Mouse (Mus musculus) midbrain, postnatal 0 days (tissue): ENCODE measurements at regions not wholly inside any gene's neighbourhood (a gene's known extent, or its start where the extent isn't known, plus 50 kb on each side); places are given as distances from the start of the nearest gene placed in this dataset.
A peak's percentile ranks its signal among the peaks of the same experiment; 100 is the strongest.

Source experiments
- ATAC-seq: fragments of 200-750 bp; cut with Nextera tagmentation; 2 replicates; pipeline ENCODE4 v1.8.0; 2017; ENCODE audit warnings: moderate number of reproducible peaks, mild to moderate bottlenecking, moderate TSS enrichment, moderate library complexity; ENCODE audit not compliant: low FRiP score
- DNase-seq: peaks from one replicate; pipeline ENCODE4 v3.0.0-alpha.2; 2015; ENCODE audit warnings: low spot score
- H3K27ac ChIP-seq: fragments of 300-500 bp; sonication (generic); 2 replicates; pipeline ENCODE4 v1.5.1; 2014; ENCODE audit warnings: low read depth, mild to moderate bottlenecking, low read length, mixed read lengths
- H3K27me3 ChIP-seq: fragments of 300-500 bp; sonication (generic); 2 replicates; pipeline ENCODE4 v1.6.1; 2014; ENCODE audit warnings: low read length, control low read depth, mixed read lengths; ENCODE audit not compliant: insufficient read depth
- H3K36me3 ChIP-seq: fragments of 300-500 bp; sonication (generic); 2 replicates; pipeline ENCODE4 v1.6.1; 2014; ENCODE audit warnings: low read length, control low read depth, mixed read lengths; ENCODE audit not compliant: insufficient read depth
- H3K4me1 ChIP-seq: fragments of 300-500 bp; sonication (generic); 2 replicates; pipeline ENCODE4 v1.6.1; 2014; ENCODE audit warnings: mild to moderate bottlenecking, control low read depth, antibody characterized with exemption, low read length, mixed read lengths; ENCODE audit not compliant: insufficient read depth
- H3K4me2 ChIP-seq: fragments of 300-500 bp; sonication (generic); 2 replicates; pipeline ENCODE4 v1.6.1; 2014; ENCODE audit warnings: low read depth, mild to moderate bottlenecking, low read length, mixed read lengths; ENCODE audit not compliant: poor library complexity, severe bottlenecking
- H3K4me3 ChIP-seq: fragments of 300-500 bp; sonication (generic); 2 replicates; pipeline ENCODE4 v1.5.1; 2014; ENCODE audit warnings: low read depth, mild to moderate bottlenecking, low read length, moderate library complexity
- H3K9ac ChIP-seq: fragments of 300-500 bp; sonication (generic); replicated peaks from 2 replicates; pipeline ENCODE4 v1.6.1; 2014; ENCODE audit warnings: mild to moderate bottlenecking, low read length, moderate library complexity, mixed read lengths; ENCODE audit not compliant: poor library complexity, severe bottlenecking
- H3K9me3 ChIP-seq: fragments of 300-500 bp; sonication (generic); 2 replicates; pipeline ENCODE4 v1.6.1; 2016; ENCODE audit warnings: low read length, control low read depth
- CTCF ChIP-seq: IDR thresholded peaks from 2 replicates; pipeline ENCODE4 v1.5.1; 2016; ENCODE audit warnings: antibody characterized with exemption, mild to moderate bottlenecking
- WGBS: fragments of 180-500 bp; shearing (Covaris S2); extraction: QIAGEN DNeasy Blood & Tissue Kit; methylation state at CpG from one replicate; pipeline ENCODE4 v1.1.7; 2014; 5-methylcytosine and 5-hydroxymethylcytosine counted together

GRCm38 (mm10) chr3:148602730-148603255, 387.6 kb downstream of the Adgrl2 start:
- H3K36me3 ChIP-seq: no peaks in the 10 kb centered on the region
- H3K27ac ChIP-seq: no peak overlapping the region
- H3K4me2 ChIP-seq: no peak overlapping the region
- ATAC-seq (no peak), DNase-seq (peak; percentile 14)
- WGBS: 85% methylated on average over 5 of the region's 5 CpGs
- no peaks in the 10 kb centered on the region for H3K27me3 ChIP-seq
- H3K9ac ChIP-seq: no peak overlapping the region
- no peak for TF ChIP-seq CTCF
- H3K4me1 ChIP-seq: no peaks in the 10 kb centered on the region
- H3K9me3 ChIP-seq: no peaks in the 10 kb centered on the region
- H3K4me3 ChIP-seq: no peak overlapping the region

DNA sequence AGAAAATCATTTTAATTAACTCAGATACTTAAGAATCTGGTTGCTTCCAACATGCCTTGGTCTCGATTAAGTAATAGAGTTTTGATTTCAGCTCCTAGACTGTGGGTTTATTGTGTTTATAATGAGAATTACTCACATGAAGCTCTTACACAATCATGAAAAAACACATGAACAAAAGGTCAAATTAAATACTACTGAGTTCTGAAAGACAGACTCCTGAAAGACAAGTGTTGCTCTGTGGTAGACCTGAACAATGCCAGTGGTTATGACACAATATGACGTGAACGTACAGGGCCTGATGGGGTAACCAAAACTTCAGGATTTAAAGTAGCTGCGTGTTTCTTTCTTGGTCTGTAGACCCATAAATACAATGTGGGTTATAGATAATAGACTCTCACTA, 394.8 kb downstream of the Adgrl2 start:
- Histone ChIP-seq H3K4me3 (no peak overlapping the region), H3K9ac (no peak overlapping the region), H3K27ac (no peak overlapping the region), H3K9me3 (no peaks in the 10 kb centered on the region), H3K4me2 (no peak overlapping the region), H3K27me3 (no peaks in the 10 kb centered on the region), H3K36me3 (no peaks in the 10 kb centered on the region), H3K4me1 (no peaks in the 10 kb centered on the region)
- DNase-seq (no peak), ATAC-seq (no peak)
- 88% methylated on average over 4 of the region's 4 CpGs for WGBS
- no peak for TF ChIP-seq CTCF

GRCm38 (mm10) chr3:148589556-148589955, 400.8 kb downstream of the Adgrl2 start:
- H3K4me1 ChIP-seq: no peaks in the 10 kb centered on the region
- WGBS: 32% methylated on average over 2 of the region's 2 CpGs
- no peak overlapping the region for H3K27ac ChIP-seq
- H3K9ac ChIP-seq: no peak overlapping the region
- H3K36me3 ChIP-seq: no peaks in the 10 kb centered on the region
- no peak overlapping the region for H3K4me3 ChIP-seq
- ATAC-seq (no peak), DNase-seq (no peak)
- no peak for TF ChIP-seq CTCF
- no peaks in the 10 kb centered on the region for H3K27me3 ChIP-seq
- no peak overlapping the region for H3K4me2 ChIP-seq
- no peaks in the 10 kb centered on the region for H3K9me3 ChIP-seq

- no peak for TF ChIP-seq CTCF
- no peak overlapping the region for H3K27ac ChIP-seq
- DNase-seq: no peak
- H3K4me2 ChIP-seq: no peak overlapping the region
- no peaks in the 10 kb centered on the region for H3K36me3 ChIP-seq
- ATAC-seq: no peak
- no peaks in the 10 kb centered on the region for H3K9me3 ChIP-seq
- WGBS: 87% methylated on average over 1 of the region's 1 CpGs
- H3K4me1 ChIP-seq: no peaks in the 10 kb centered on the region
- H3K27me3 ChIP-seq: no peaks in the 10 kb centered on the region
- no peak overlapping the region for H3K9ac ChIP-seq
- H3K4me3 ChIP-seq: no peak overlapping the region
Measured at GRCm38 (mm10) chr3:148575735-148576134, 414.6 kb downstream of the Adgrl2 start.

DNA sequence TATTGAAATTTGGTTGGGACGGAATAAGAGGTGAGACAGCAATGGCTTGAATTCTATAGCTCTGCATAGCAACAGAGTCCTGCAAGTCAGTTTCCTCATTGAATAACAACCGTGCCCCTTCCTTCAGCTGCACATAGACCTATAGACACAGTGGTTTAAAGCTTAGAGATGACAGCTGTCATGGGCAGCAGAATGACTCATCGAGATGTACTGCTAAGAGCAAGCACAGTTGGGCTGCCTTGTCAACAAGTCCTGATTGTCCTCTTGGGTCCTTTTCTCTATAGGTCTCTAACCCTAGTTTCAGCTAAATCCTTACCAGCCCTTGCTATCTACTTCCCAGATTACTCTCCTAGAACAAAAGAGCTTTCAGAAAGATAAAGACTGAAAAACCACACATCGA, 417.9 kb downstream of the Adgrl2 start:
- Histone ChIP-seq H3K4me2 (no peak overlapping the region), H3K9ac (no peak overlapping the region), H3K27me3 (no peaks in the 10 kb centered on the region), H3K36me3 (no peaks in the 10 kb centered on the region), H3K9me3 (no peaks in the 10 kb centered on the region), H3K27ac (no peak overlapping the region), H3K4me1 (no peaks in the 10 kb centered on the region), H3K4me3 (no peak overlapping the region)
- WGBS: 89% methylated on average over 4 of the region's 4 CpGs
- ATAC-seq: no peak
- no peak for TF ChIP-seq CTCF
- DNase-seq: no peak

GRCm38 (mm10) chr3:148564716-148565115, 425.6 kb downstream of the Adgrl2 start:
- ATAC-seq: no peak
- Histone ChIP-seq H3K27me3 (no peaks in the 10 kb centered on the region), H3K4me1 (no peaks in the 10 kb centered on the region), H3K27ac (no peak overlapping the region), H3K9me3 (no peaks in the 10 kb centered on the region), H3K4me3 (no peak overlapping the region), H3K36me3 (no peaks in the 10 kb centered on the region), H3K4me2 (no peak overlapping the region), H3K9ac (no peak overlapping the region)
- no peak for DNase-seq
- TF ChIP-seq CTCF: no peak
- 83% methylated on average over 4 of the region's 4 CpGs for WGBS
